Mouse (Mus musculus) CD4-positive naive resting alpha-beta T cell, adult 76 days (primary cell): ENCODE measurements around the gene Fbxw18. TPM values are rescaled to one million over a fixed set of nuclear protein-coding genes. Genes with fewer than 3 reads are reported as not detected.

Source experiments
- total RNA-seq: library from RNA; stranded (reverse); gene quantifications from one replicate; pipeline ENCODE4 v1.2.4, GENCODE M21; 2023

The Fbxw18 gene
- total RNA-seq = not detected

DNA sequence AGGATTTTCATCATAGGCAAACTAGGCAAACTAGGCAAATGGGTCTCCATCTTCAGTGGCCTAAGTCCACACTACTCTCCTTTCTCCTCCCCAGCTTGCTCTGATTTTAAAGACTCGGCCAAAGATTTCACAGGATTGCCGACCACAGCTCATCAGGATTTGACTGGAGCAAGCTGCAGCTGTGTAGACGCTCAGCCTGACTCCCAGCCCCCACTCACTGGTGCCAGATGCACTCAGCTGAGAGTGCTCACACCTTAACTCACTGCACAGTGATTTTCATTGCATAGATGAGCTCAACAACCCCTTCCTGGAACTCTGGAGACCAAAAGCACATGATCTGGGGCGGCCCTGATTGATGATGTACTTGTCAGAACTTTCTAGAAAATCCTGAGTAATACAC lies at the start of gene Fbxw18:
TSS of gene Fbxw18 (minus strand) at position 101 of the 400 bp plus-strand sequence.

GRCm38 (mm10) chr9:109745989-109746388 lies 43.5 kb upstream of the Fbxw18 start, which contains the start of gene Fbxw26:
Gene Fbxw26, minus strand, starts transcription at chr9:109746089.

GRCm38 (mm10) chr9:109664552-109664951 lies 37.9 kb downstream of the Fbxw18 start, which contains the start of gene Fbxw25:
Gene Fbxw25, minus strand, starts transcription at chr9:109664652.

Other genes starting within 250 kb of the Fbxw18 start
- gene Fbxw19, start 206.8 kb downstream of the Fbxw18 start, total RNA-seq = not detected
- gene Fbxw15, start 134.4 kb downstream of the Fbxw18 start, total RNA-seq = not detected
- gene Fbxw24, start 76.6 kb downstream of the Fbxw18 start, total RNA-seq = not detected
- not detected for gene Fbxw25, start 38.0 kb downstream of the Fbxw18 start, total RNA-seq
- gene Fbxw26, start 43.4 kb upstream of the Fbxw18 start, total RNA-seq = not detected
- not detected for gene Fbxw27, start 88.0 kb upstream of the Fbxw18 start, total RNA-seq
- gene Spink8, start 109.6 kb upstream of the Fbxw18 start, total RNA-seq = not detected
- gene Nme6, start 130.0 kb upstream of the Fbxw18 start, total RNA-seq = 8.8 TPM
- 2.4 TPM for gene Camp, start 146.9 kb upstream of the Fbxw18 start, total RNA-seq
- 10.4 TPM for gene Cdc25a, start 172.9 kb upstream of the Fbxw18 start, total RNA-seq
- 69.6 TPM for gene Map4, start 228.8 kb upstream of the Fbxw18 start, total RNA-seq